Mouse (Mus musculus): ENCODE measurements at regions not wholly inside any gene's neighbourhood (a gene's known extent, or its start where the extent isn't known, plus 50 kb on each side); places are given as distances from the start of the nearest gene placed in this dataset.
A peak's percentile ranks its signal among the peaks of the same experiment; 100 is the strongest.

DNA sequence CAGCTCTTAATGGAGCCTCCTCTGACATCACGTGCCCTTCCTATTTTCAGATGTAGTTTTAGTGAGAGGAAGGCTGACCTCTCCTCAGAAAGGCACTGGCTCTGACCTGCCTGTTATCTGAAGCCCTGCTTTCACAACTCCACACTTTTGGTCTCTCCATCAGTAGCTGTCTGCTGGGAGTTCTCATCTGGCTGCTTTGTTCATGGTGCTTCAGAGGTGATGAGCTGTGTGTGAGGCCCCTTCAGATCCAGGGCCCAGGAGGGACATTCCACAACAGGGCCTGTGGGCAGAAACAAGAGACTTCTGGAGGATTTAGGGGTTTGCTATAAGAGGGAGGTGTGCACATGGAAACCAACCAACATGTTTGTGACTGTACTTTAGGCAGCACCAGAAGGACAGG, 50.8 kb upstream of the Fhl2 start:
- H3K27ac ChIP-seq, result no peak overlapping the region
- ATAC-seq (no peak), DNase-seq (ENCODE audit: low spot score) (no peak)
- H3K4me1 ChIP-seq (ENCODE audit: insufficient read depth, low read length), result no peaks in the 10 kb centered on the region
- WGBS, result 97% methylated on average over 1 of the region's 1 CpGs
- H3K4me3 ChIP-seq (ENCODE audit: low read length), result no peak overlapping the region
- no peaks in the 10 kb centered on the region for H3K36me3 ChIP-seq (ENCODE audit: insufficient read depth, low read length)
- no peak overlapping the region for H3K4me2 ChIP-seq (ENCODE audit: low read depth, low read length)
- TF ChIP-seq CTCF (IDR thresholded peaks at IDR 0.05; ENCODE audit: low read depth), result no peak
- H3K27me3 ChIP-seq (ENCODE audit: insufficient read depth, low read length), result no peaks in the 10 kb centered on the region
- H3K9me3 ChIP-seq (ENCODE audit: low read length), result no peaks in the 10 kb centered on the region
- H3K9ac ChIP-seq (replicated peaks; ENCODE audit: low read length), result no peak overlapping the region

DNA sequence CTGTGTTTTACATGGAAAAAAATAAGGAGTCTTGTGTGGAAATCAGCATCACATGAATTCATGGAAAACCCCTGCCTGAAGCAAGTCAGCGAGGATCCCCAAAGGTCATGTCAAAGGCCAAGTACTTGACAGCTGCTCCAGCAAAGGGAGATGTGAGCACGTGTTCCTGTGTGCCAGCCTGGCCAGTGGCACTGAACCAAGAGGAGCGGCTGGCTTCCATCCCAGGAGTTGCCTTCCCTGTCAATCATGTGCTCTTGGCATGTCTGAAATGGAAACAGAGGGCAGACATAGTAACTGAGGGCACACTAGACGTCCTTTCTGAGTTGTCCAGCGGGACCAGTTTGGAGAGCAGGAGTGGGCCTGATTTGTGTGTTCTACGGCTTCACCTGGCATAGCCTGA, 53.5 kb upstream of the Fhl2 start:
- Histone ChIP-seq H3K27me3 (ENCODE audit: insufficient read depth, low read length) (no peaks in the 10 kb centered on the region), H3K9me3 (ENCODE audit: low read length) (no peaks in the 10 kb centered on the region), H3K4me3 (ENCODE audit: low read length) (no peak overlapping the region), H3K4me2 (ENCODE audit: low read depth, low read length) (no peak overlapping the region), H3K9ac (replicated peaks; ENCODE audit: low read length) (no peak overlapping the region), H3K27ac (no peak overlapping the region), H3K4me1 (ENCODE audit: insufficient read depth, low read length) (no peaks in the 10 kb centered on the region), H3K36me3 (ENCODE audit: insufficient read depth, low read length) (no peaks in the 10 kb centered on the region)
- ATAC-seq (peak; percentile 74), DNase-seq (ENCODE audit: low spot score) (peak; percentile 56)
- 49% methylated on average over 6 of the region's 6 CpGs for WGBS
- TF ChIP-seq CTCF (IDR thresholded peaks at IDR 0.05; ENCODE audit: low read depth), result no peak

DNA sequence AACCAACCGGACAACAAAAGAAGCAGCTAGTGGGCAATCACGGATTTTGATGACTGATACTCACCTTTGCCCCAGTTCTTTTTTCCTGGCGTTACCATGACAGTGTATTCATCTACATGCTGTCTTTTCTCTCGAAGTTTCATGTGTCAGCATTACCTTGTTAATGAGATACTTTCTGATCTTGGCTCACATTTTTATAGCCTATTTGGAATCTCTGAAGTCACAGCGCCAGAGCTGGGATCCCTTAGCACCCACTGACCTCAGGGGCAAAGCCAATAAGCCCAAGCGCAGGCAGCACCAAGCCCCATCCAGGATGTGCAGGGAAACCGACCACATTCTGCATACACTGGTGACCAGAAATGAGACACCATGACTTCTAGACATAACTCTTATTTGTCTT, 54.6 kb upstream of the Fhl2 start:
- no peak overlapping the region for H3K27ac ChIP-seq
- H3K9me3 ChIP-seq (ENCODE audit: low read length), result no peaks in the 10 kb centered on the region
- no peak overlapping the region for H3K4me3 ChIP-seq (ENCODE audit: low read length)
- H3K36me3 ChIP-seq (ENCODE audit: insufficient read depth, low read length), result no peaks in the 10 kb centered on the region
- no peak for DNase-seq (ENCODE audit: low spot score)
- H3K27me3 ChIP-seq (ENCODE audit: insufficient read depth, low read length), result no peaks in the 10 kb centered on the region
- TF ChIP-seq CTCF (IDR thresholded peaks at IDR 0.05; ENCODE audit: low read depth), result no peak
- no peak for ATAC-seq
- H3K9ac ChIP-seq (replicated peaks; ENCODE audit: low read length), result no peak overlapping the region
- no peaks in the 10 kb centered on the region for H3K4me1 ChIP-seq (ENCODE audit: insufficient read depth, low read length)
- no peak overlapping the region for H3K4me2 ChIP-seq (ENCODE audit: low read depth, low read length)
- 65% methylated on average over 7 of the region's 7 CpGs for WGBS

DNA sequence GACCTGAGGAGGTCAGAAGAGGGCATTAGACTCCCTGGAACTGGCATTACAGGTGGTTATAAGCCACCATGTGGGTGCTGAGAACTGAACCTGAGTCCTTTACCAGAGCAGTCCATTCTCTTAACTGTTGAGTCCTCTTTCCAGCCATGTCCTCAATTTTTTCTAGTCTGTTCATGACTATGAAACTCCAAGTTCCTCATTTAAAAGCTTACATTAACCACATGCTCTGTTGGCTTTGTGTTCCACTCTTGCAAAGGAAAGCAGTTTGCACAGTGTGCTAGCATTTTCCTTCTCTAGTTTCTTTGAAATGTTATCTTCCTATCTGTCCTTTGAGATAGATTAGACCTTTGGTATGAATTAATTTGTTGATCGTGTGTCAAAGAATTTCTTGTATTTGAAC, 57.3 kb upstream of the Fhl2 start:
- H3K4me1 ChIP-seq (ENCODE audit: insufficient read depth, low read length), result no peaks in the 10 kb centered on the region
- DNase-seq (ENCODE audit: low spot score) (no peak), ATAC-seq (no peak)
- H3K4me3 ChIP-seq (ENCODE audit: low read length), result no peak overlapping the region
- TF ChIP-seq CTCF (IDR thresholded peaks at IDR 0.05; ENCODE audit: low read depth), result no peak
- no peak overlapping the region for H3K4me2 ChIP-seq (ENCODE audit: low read depth, low read length)
- H3K27me3 ChIP-seq (ENCODE audit: insufficient read depth, low read length), result no peaks in the 10 kb centered on the region
- H3K9ac ChIP-seq (replicated peaks; ENCODE audit: low read length), result no peak overlapping the region
- WGBS, result 96% methylated on average over 1 of the region's 1 CpGs
- no peaks in the 10 kb centered on the region for H3K9me3 ChIP-seq (ENCODE audit: low read length)
- H3K36me3 ChIP-seq (ENCODE audit: insufficient read depth, low read length), result no peaks in the 10 kb centered on the region
- H3K27ac ChIP-seq, result no peak overlapping the region

DNA sequence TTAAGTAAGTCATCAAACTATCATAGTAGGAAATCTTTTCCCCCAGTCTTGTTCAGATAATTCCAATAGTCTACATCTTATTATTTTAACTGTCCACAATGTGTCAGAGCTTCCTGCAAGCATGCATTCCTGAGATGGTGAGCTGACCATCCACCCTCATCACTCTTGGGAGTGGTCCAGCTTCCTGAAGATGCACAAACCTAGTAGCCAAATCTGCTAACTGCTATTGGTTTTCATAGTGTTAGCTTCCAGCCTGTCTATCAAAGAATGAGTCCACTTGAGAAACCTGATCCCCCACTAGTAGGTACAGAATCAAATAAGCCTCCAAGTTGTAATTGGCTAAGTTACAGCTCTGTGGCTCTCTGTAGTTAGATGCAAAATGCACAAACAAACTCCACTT, 59.3 kb upstream of the Fhl2 start:
- Histone ChIP-seq H3K4me1 (ENCODE audit: insufficient read depth, low read length) (no peaks in the 10 kb centered on the region), H3K4me2 (ENCODE audit: low read depth, low read length) (no peak overlapping the region), H3K9ac (replicated peaks; ENCODE audit: low read length) (no peak overlapping the region), H3K9me3 (ENCODE audit: low read length) (no peaks in the 10 kb centered on the region), H3K36me3 (ENCODE audit: insufficient read depth, low read length) (no peaks in the 10 kb centered on the region), H3K4me3 (ENCODE audit: low read length) (no peak overlapping the region), H3K27ac (no peak overlapping the region), H3K27me3 (ENCODE audit: insufficient read depth, low read length) (no peaks in the 10 kb centered on the region)
- TF ChIP-seq CTCF (IDR thresholded peaks at IDR 0.05; ENCODE audit: low read depth), result no peak
- DNase-seq (ENCODE audit: low spot score), result no peak
- ATAC-seq, result no peak

DNA sequence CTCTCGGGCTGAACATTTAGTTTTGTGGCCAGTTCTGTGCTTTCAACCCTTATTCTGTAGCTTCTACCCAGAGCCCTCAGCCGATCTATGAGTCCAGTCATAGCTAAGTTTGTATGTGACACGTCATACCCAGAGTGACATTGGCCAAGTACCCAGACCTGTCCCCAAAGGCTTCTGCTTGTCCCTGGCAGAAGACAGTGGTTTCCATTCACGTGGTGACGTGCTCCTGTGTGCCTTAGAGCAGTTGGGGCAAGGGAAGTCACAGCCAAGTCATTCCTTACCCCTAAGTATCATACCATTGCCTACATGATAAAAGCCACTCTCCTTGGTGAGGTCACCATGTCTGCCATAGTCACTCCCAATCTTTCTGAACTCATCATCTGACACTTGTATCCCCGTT, 61.1 kb upstream of the Fhl2 start:
- Histone ChIP-seq H3K4me1 (ENCODE audit: insufficient read depth, low read length) (no peaks in the 10 kb centered on the region), H3K36me3 (ENCODE audit: insufficient read depth, low read length) (no peaks in the 10 kb centered on the region), H3K9me3 (ENCODE audit: low read length) (no peaks in the 10 kb centered on the region), H3K9ac (replicated peaks; ENCODE audit: low read length) (no peak overlapping the region), H3K4me3 (ENCODE audit: low read length) (no peak overlapping the region), H3K4me2 (ENCODE audit: low read depth, low read length) (no peak overlapping the region), H3K27me3 (ENCODE audit: insufficient read depth, low read length) (no peaks in the 10 kb centered on the region), H3K27ac (no peak overlapping the region)
- 83% methylated on average over 6 of the region's 6 CpGs for WGBS
- DNase-seq (ENCODE audit: low spot score) (no peak), ATAC-seq (no peak)
- no peak for TF ChIP-seq CTCF (IDR thresholded peaks at IDR 0.05; ENCODE audit: low read depth)

DNA sequence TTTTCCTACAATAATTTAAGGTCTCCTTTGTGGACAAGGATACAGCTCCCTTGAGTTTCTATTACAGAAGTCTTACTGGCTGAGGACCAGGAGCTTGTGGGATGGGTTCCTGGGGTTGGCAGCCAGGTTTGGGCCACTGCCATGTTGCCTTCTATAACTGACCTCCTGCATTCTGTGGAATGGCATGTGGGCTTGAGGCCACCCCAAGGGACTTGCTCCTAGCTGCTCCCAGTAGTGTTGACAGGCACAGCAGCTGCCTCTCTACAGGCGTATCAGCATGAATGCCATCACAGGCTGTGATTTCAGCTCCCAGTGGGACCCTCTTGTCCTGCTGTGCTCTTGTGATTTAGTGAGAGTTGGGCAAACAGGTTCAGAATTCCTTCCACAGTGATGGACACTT, 63.1 kb upstream of the Fhl2 start:
- Histone ChIP-seq H3K4me1 (ENCODE audit: insufficient read depth, low read length) (no peaks in the 10 kb centered on the region), H3K4me2 (ENCODE audit: low read depth, low read length) (no peak overlapping the region)
- no peak for ATAC-seq

More for the DNA sequence above, 63.1 kb upstream of the Fhl2 start:
- Histone ChIP-seq H3K9ac (replicated peaks; ENCODE audit: low read length) (no peak overlapping the region), H3K36me3 (ENCODE audit: insufficient read depth, low read length) (no peaks in the 10 kb centered on the region), H3K27ac (no peak overlapping the region), H3K4me3 (ENCODE audit: low read length) (no peak overlapping the region), H3K27me3 (ENCODE audit: insufficient read depth, low read length) (no peaks in the 10 kb centered on the region), H3K9me3 (ENCODE audit: low read length) (no peaks in the 10 kb centered on the region)
- no peak for TF ChIP-seq CTCF (IDR thresholded peaks at IDR 0.05; ENCODE audit: low read depth)
- 47% methylated on average over 1 of the region's 1 CpGs for WGBS
- no peak for DNase-seq (ENCODE audit: low spot score)
